Mouse (Mus musculus): Measurements from ENCODE around the gene 6430531B16Rik.

The 6430531B16Rik gene

GRCm38 (mm10) chr7:139970216-139970919 is 8.2 kb downstream of the 6430531B16Rik start:
- DNase-seq: no peak

- peak; percentile 71 for DNase-seq
These were observed 9.0 kb downstream of the 6430531B16Rik start for GRCm38 (mm10) chr7:139969348-139970130.

- DNase-seq: no peak
These were observed 10.1 kb downstream of the 6430531B16Rik start for GRCm38 (mm10) chr7:139968428-139968827.

GRCm38 (mm10) chr7:139967175-139967574 is 11.4 kb downstream of the 6430531B16Rik start:
- no peak for DNase-seq

- no peak for DNase-seq
These were observed 14.7 kb downstream of the 6430531B16Rik start for GRCm38 (mm10) chr7:139963814-139964213.

GRCm38 (mm10) chr7:139961141-139961540 is 17.4 kb downstream of the 6430531B16Rik start:
- no peak for DNase-seq

- DNase-seq: no peak
These were observed 20.6 kb downstream of the 6430531B16Rik start for GRCm38 (mm10) chr7:139957958-139958357.

GRCm38 (mm10) chr7:139957437-139957836 is 21.1 kb downstream of the 6430531B16Rik start:
- no peak for DNase-seq

GRCm38 (mm10) chr7:139956658-139957057 is 21.9 kb downstream of the 6430531B16Rik start:
- no peak for DNase-seq

- no peak for DNase-seq
These were observed 23.1 kb downstream of the 6430531B16Rik start for GRCm38 (mm10) chr7:139955505-139955904.

GRCm38 (mm10) chr7:139951991-139952633 is 26.4 kb downstream of the 6430531B16Rik start:
- no peak for DNase-seq

- DNase-seq: no peak
These were observed 27.5 kb downstream of the 6430531B16Rik start for GRCm38 (mm10) chr7:139951079-139951478.

- no peak for DNase-seq
These were observed 28.1 kb downstream of the 6430531B16Rik start for GRCm38 (mm10) chr7:139950283-139950971.

GRCm38 (mm10) chr7:139949893-139950282 is 28.7 kb downstream of the 6430531B16Rik start:
- DNase-seq: no peak

GRCm38 (mm10) chr7:139946032-139946431 is 32.5 kb downstream of the 6430531B16Rik start:
- DNase-seq: no peak

- no peak for DNase-seq
These were observed 33.0 kb downstream of the 6430531B16Rik start for GRCm38 (mm10) chr7:139945516-139945915.

GRCm38 (mm10) chr7:139944291-139945240 is 34.0 kb downstream of the 6430531B16Rik start:
- DNase-seq: no peak

- DNase-seq: no peak
These were observed 34.8 kb downstream of the 6430531B16Rik start, which contains the start of gene Utf1 for GRCm38 (mm10) chr7:139943674-139944281. TSS of gene Utf1 (plus strand) at chr7:139943789.

GRCm38 (mm10) chr7:139940476-139941209 is 37.9 kb downstream of the 6430531B16Rik start:
- DNase-seq: no peak

- no peak for DNase-seq
These were observed 40.7 kb downstream of the 6430531B16Rik start for GRCm38 (mm10) chr7:139937810-139938209.

- DNase-seq: no peak
These were observed 41.4 kb downstream of the 6430531B16Rik start for GRCm38 (mm10) chr7:139937138-139937537.
